ENCODE assay signal across 10 mouse cellular contexts in the genomic region with DNA sequence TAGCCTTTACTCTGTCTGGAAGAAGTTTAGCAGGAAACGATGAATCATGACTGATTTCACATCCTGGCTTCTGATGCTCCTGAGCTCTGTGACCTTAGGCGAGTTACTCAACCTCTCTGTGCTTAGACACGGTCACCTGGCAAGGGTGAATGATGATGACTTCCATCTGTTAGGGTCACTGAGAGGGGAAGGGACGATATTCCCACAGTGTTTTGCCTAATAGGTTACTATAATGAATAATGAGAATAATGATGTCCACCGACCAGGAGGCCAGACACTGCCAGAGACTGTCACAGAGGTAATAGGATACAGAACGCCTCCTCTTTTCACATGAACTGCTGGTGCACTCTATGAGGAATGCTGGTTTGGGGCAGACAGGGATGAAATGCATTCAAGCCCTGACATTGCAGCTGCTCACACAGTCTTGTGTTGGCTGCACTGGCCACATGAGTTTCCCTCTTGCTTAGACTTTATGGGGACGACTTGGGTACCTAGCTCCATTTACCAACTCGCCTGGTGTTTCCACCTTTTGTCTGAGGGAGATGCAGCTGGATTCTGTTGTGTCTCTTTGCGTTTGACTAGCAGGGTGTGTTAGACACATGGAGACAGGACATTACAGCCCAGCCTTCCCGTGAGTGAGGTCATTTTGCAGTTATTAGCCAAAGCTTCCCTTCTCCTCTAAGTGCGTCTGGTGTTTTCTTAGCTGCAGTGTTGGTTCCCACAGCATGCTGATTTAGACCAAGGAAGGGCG. TPM values are rescaled to one million over a fixed set of nuclear protein-coding genes. Genes with fewer than 3 reads are reported as not detected.
DNase-seq lines count a peak whose midpoint lies in the region; ATAC-seq lines count a peak whose summit lies in the region.
"Had no signal": no experiment of that assay in that cellular context is flagged by ENCODE, and none has a peak within 500 bp of the region (broad histone marks: within the 10 kb centered on the region; RNA-seq: fewer than 3 reads in every experiment).

No protein-coding gene starts in this region.

- H3K4me3 ChIP-seq in limb, embryonic 15.5 days: no peak overlapping the region
- no peak overlapping the region for H3K4me3 ChIP-seq in midbrain, embryonic 14.5 days (replicated peaks; ENCODE audit: low read depth, low read length)

- H3K36me3 ChIP-seq in limb, embryonic 15.5 days: no peaks in the 10 kb centered on the region
- H3K36me3 ChIP-seq in midbrain, embryonic 14.5 days (ENCODE audit: control insufficient read depth, insufficient read depth, low read length): no peaks in the 10 kb centered on the region

- ATAC-seq in limb, embryonic 15.5 days (ENCODE audit: insufficient number of reproducible peaks, low FRiP score, low TSS enrichment, low read depth): no peak
- ATAC-seq in midbrain, embryonic 14.5 days (ENCODE audit: low FRiP score, low TSS enrichment): no peak

- H3K9me3 ChIP-seq in limb, embryonic 15.5 days: no peaks in the 10 kb centered on the region
- H3K9me3 ChIP-seq in midbrain, embryonic 14.5 days (ENCODE audit: control insufficient read depth, low read length): no peaks in the 10 kb centered on the region

- 0 out of 2 replicates have a peak, but pooled peaks cover 3% of the 10 kb centered on the region for H3K4me1 ChIP-seq in limb, embryonic 15.5 days
- H3K4me1 ChIP-seq in midbrain, embryonic 14.5 days (ENCODE audit: control insufficient read depth, insufficient read depth, low read length): peaks cover 9% of the 10 kb centered on the region; the same call in 1 of the 2 replicates

- H3K9ac ChIP-seq in limb, embryonic 15.5 days: no peak overlapping the region
- no peak overlapping the region for H3K9ac ChIP-seq in midbrain, embryonic 14.5 days (replicated peaks; ENCODE audit: low read length)

- H3K4me2 ChIP-seq in limb, embryonic 15.5 days: no peak overlapping the region
- no peak overlapping the region for H3K4me2 ChIP-seq in midbrain, embryonic 14.5 days (ENCODE audit: low read length)

- peak; percentile 59 for DNase-seq in gastrocnemius, adult 18-20 months (ENCODE audit: low spot score)
- no peak for DNase-seq in gastrocnemius, postnatal 10 days
- DNase-seq in NIH3T3 (ENCODE audit: low read depth): peak; percentile 73
- peak; percentile 75 to 76 for DNase-seq in heart, adult 9 months (ENCODE audit: low spot score in 2 of 2)
- no peak for DNase-seq in thymus, postnatal 25 days
- DNase-seq in cerebellum, adult 18-20 months: no peak
- no peak for DNase-seq in midbrain, embryonic 14.5 days
- DNase-seq: cerebellum, postnatal 36 days had no signal

- H3K27ac ChIP-seq in limb, embryonic 15.5 days: peak overlapping the region; percentile 62
- H3K27ac ChIP-seq in midbrain, embryonic 14.5 days (replicated peaks; ENCODE audit: low read depth, low read length): no peak overlapping the region

- no peaks in the 10 kb centered on the region for H3K27me3 ChIP-seq in limb, embryonic 15.5 days
- no peaks in the 10 kb centered on the region for H3K27me3 ChIP-seq in midbrain, embryonic 14.5 days (ENCODE audit: control insufficient read depth, insufficient read depth, low read length)

- 35% methylated on average over 12 of the region's 12 CpGs for WGBS in limb, embryonic 15.5 days
- WGBS in midbrain, embryonic 14.5 days: 79% methylated on average over 12 of the region's 12 CpGs

RNA-seq across cellular contexts. Expression of a gene that starts 14.9 kb away (rescaled TPM):
- total RNA-seq in gastrocnemius, adult 18-20 months (2021): 100 to 1,000 TPM; 111 to 112 TPM
- 100 to 1,000 TPM; 231 to 240 TPM for total RNA-seq in gastrocnemius, postnatal 10 days (2021)
- polyA plus RNA-seq in limb, embryonic 15.5 days (2015; fragmentation: Nextera tagmentation; extraction: Ambion mirVana): 96.7 and 115 TPM in 2 replicates
- polyA plus RNA-seq in midbrain, embryonic 14.5 days (2014; fragmentation: Nextera tagmentation; extraction: Ambion mirVana): 118 and 147 TPM in 2 replicates

RNA-seq across cellular contexts. Expression of a gene that starts 42.1 kb away (rescaled TPM):
- not detected for total RNA-seq in gastrocnemius, adult 18-20 months (2021)
- total RNA-seq in gastrocnemius, postnatal 10 days (2021): not detected
- polyA plus RNA-seq in limb, embryonic 15.5 days (2015; fragmentation: Nextera tagmentation; extraction: Ambion mirVana): not detected in 2 replicates
- polyA plus RNA-seq in midbrain, embryonic 14.5 days (2014; fragmentation: Nextera tagmentation; extraction: Ambion mirVana): not detected in 2 replicates
- polyA plus RNA-seq: liver, embryonic 16.5 days had no signal

RNA-seq across cellular contexts. Expression of a gene that starts 51.0 kb away (rescaled TPM):
- not detected for total RNA-seq in gastrocnemius, adult 18-20 months (2021)
- not detected for total RNA-seq in gastrocnemius, postnatal 10 days (2021)
- polyA plus RNA-seq in limb, embryonic 15.5 days (2015; fragmentation: Nextera tagmentation; extraction: Ambion mirVana): not detected in 2 replicates
- polyA plus RNA-seq in midbrain, embryonic 14.5 days (2014; fragmentation: Nextera tagmentation; extraction: Ambion mirVana): not detected in 2 replicates
- polyA plus RNA-seq: liver, embryonic 16.5 days had no signal

Comparison
In these comparisons a context has a peak if more than half of its experiments do, and no peak if none do; other contexts are left out.
1. DNase-seq: peak in gastrocnemius, adult 18-20 months (single experiment), NIH3T3 (single experiment) and heart, adult 9 months (2 of 2); none in gastrocnemius, postnatal 10 days (single experiment), thymus, postnatal 25 days (single experiment), cerebellum, adult 18-20 months (0 of 2) and midbrain, embryonic 14.5 days (single experiment).